Mouse (Mus musculus) neural tube, embryonic 10.5 days (tissue): ENCODE results near the gene Npdc1.
"Not testable (repeated sequence)": the region's sequence is repeated elsewhere in the genome, so short reads cannot be mapped to it uniquely, and the experiment has no call there.

Experiments used
- DNase-seq: peaks from one replicate; pipeline ENCODE4 v3.0.0-alpha.2; 2017; ENCODE audit warnings: low spot score; ENCODE audit errors: extremely low spot score

The Npdc1 gene

DNA sequence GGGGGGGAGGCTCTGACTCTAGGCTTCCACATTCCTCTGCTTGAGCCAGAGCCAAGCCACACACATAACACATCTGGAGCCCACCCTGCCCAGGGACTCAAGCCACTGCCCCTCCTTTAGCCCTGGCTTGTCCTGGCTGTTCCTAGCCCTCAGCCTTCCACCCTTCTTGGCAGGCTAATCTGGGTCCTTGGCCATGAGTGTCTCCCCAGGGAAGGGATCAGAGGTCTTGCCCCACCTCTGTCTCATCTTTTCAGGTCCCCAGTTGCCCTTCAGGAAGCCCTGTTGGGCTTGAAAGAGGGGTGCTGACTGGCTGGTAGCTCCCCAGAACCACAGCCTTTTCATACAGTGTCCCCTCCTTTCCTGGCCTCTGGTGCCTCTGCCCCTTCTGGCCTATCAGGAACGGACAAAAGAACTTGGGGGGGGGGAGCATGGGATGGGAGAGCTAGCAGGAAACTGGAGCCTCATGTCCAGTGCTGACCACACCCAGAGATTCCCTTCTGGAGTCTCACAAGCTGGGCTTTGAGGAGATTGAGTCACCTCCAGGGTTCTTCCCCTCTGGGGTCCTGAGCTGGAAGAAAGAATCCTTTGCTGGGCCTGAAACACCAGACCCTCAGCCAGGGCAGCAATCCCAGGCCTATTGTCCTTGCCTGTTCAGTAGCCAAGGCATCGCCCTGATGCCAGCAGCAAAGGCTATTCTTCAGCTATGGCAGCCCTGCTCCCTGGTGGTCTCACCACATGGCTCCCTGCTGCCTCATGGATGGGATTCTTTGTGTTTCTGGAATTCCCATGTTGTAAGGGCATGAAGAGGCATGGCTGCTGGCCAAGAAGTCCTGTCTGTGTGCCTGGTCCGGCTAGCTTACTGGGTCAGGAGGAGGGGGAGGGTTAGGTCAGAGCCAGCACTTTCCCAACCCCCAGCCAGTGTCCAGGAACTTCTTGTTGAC, 4.6 kb upstream of the Npdc1 start:
- DNase-seq: no peak

DNA sequence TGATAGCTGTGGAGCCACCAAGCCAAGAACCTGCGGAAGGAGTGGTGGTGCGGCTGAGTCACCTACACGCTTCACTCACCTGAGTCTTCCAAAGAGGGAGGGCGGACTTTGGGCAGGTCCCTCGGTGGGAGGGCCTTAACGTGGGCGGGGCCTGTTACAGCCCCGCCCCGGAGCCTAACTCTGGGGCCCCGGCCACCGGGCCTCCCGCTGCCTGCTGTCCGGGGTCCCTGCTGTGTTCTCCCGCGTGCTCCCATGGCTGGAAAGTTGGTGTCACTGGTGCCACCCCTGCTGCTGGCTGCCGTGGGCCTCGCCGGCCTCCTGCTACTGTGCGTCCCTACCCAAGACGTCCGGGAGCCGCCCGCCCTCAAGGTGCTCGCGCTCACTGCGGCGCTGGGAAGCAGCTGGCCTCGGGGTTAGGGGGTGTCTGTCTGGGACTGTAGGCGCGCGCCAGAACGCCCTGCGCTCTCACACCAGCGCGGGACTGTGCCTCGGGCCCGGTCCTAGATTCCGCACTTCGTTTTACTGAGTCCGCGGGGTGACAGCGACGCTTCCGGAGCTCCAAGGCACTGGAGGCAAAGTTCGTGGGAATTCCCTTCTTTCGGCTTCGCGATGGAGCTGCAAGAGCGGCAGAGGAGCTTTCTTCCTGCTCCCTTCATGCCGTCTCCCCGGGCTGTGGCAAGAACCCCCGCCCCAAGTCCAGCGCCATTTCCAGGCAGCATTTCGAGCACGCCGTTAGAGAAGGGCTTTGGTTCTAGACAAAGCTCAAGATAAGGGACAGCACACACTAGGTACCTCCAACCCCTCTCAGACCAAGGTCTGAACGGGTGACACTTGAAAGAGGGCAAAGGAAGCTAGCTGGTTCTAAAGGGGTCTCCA, 3.2 kb upstream of the Npdc1 start, which contains the start of gene Entpd2:
TSS of gene Entpd2 (plus strand) at position 154 of the 876 bp plus-strand sequence.
- peak; percentile 39 for DNase-seq

- DNase-seq: no peak
Measured at GRCm38 (mm10) chr2:25396597-25396983, 2.6 kb upstream of the Npdc1 start.

DNA sequence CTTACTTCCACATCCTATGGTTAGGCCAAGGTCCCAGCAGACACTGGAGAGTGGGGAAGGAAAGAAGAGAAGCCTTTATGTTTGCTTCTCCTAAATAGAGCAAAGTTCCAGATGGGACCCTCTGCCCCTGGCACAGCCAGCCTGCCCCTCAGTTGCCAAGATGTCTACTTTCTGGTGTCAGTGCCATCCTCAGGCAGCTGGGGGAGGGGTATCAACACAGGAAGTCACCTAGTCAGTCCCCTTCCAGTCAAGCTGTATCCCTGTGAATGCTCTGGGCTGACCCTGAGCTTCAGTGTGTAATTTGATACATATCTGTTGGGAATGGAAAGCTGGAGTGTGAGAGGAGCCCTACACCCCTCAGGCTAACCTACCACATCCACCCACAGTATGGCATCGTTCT, 2.1 kb upstream of the Npdc1 start:
- DNase-seq: no peak

GRCm38 (mm10) chr2:25398065-25398464, 1.1 kb upstream of the Npdc1 start:
- no peak for DNase-seq

GRCm38 (mm10) chr2:25400291-25400690, 1.1 kb downstream of the Npdc1 start:
- no peak for DNase-seq

GRCm38 (mm10) chr2:25400764-25401163, 1.6 kb downstream of the Npdc1 start:
- DNase-seq: no peak

GRCm38 (mm10) chr2:25402377-25402971, 3.3 kb downstream of the Npdc1 start:
- DNase-seq: peak; percentile 85

DNA sequence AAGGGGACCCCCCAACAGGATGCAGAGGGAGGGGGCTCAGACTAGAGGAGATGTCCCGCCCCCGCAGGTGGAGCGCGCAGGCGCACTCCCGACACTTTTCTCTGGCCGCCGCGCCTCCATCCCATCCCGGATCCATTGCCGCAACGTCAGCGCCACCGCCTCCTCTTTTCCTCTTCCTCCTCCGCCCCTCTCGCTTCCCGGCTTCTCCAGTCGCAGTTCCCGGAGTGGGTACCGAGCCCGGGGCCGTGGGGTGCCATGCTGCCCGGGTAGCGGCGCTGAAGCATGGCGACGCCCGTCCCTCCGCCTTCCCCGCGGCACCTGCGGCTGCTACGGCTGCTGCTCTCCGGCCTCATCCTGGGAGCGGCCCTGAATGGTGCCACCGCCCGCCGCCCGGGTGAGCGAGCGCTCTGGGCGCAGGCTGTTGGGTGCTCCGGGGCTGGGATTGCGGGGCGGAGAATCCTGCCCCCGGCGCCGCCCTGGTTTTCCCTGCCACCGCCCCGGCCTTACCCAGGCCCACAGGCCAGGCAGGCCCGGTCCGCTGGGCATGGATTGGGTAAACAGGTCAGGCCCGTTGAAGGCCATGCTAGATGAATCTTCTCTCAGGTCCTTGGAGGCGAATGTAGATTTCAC, 3.9 kb downstream of the Npdc1 start:
- DNase-seq: peak; percentile 67

- DNase-seq: no peak
Measured at GRCm38 (mm10) chr2:25403994-25404393, 4.8 kb downstream of the Npdc1 start.

GRCm38 (mm10) chr2:25408908-25409307, 9.8 kb downstream of the Npdc1 start:
- no peak for DNase-seq

DNA sequence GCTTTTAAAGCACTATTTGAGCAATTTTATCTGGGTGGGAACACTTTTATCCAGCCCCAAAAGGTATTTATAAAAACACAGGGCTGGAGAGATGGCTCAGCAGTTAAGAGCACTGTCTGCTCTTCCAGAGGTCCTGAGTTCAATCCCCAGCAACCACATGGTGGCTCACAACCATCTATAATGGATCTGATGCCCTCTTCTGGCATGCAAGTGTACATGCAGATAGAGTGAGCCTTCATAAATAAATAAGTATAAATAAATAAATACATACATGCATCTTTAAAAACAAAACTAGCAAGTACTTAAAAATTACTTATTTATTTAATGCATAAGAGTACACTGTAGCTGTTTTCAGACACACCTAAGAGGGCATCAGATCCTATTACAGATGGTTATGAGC, 14.3 kb downstream of the Npdc1 start:
- DNase-seq: not testable (repeated sequence)

GRCm38 (mm10) chr2:25417426-25417825, 18.3 kb downstream of the Npdc1 start:
- DNase-seq: no peak

- peak; percentile 46 for DNase-seq
Measured at GRCm38 (mm10) chr2:25421896-25422295, 22.7 kb downstream of the Npdc1 start.

DNA sequence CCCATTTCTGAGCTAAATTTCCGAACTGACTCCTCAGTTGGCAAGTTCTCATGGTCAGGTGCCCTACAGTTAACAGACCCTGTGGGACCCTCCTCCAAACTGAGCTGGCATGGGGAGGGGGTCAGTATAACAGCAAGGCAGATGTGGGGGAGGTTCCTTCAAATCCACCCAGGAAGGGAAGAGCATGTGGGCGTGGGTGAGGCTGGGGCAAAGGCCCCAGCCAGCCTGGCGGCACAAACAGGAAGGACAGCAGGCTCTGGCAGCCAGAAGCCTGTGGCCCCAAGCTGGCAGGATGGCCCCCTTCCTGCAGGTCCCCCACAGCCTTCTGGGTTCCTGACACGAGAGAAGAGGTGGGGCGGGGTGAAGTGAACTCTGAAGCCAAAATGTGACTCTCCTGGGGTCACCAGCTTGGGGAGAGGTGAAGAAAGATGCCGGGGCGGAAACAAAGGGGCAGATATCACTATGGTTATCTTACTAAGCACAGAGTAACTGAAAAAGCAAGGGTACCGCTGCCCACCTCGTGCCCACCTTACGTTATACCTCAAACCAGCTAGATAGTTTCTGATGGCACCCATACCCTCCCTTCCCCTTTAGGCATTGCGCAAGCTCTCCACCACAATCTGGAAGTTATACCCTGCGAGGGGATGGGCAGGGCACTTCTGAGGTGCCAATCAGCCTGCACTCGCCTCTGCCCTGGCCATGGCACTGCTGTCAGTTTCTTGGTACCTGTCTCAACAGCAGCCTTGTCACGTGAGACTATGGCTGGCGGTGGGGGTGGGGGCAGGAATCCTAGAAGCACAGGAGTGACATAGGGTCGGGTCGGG, 23.6 kb downstream of the Npdc1 start, which contains the start of gene Fut7:
TSS of gene Fut7 (plus strand) at position 681 of the 824 bp plus-strand sequence.
- DNase-seq: no peak

GRCm38 (mm10) chr2:25423626-25424025, 24.5 kb downstream of the Npdc1 start:
- no peak for DNase-seq

DNA sequence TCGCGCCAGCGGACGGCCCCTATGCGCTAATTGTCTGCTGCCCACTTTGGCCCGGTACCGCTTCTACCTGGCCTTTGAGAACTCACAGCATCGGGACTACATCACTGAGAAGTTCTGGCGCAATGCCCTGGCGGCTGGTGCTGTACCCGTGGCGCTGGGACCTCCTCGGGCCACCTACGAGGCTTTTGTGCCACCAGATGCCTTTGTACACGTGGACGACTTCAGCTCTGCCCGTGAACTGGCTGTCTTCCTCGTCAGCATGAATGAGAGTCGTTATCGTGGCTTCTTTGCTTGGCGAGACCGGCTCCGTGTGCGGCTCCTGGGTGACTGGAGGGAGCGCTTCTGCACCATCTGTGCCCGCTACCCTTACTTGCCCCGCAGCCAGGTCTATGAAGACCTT, 26.3 kb downstream of the Npdc1 start:
- DNase-seq: no peak

DNA sequence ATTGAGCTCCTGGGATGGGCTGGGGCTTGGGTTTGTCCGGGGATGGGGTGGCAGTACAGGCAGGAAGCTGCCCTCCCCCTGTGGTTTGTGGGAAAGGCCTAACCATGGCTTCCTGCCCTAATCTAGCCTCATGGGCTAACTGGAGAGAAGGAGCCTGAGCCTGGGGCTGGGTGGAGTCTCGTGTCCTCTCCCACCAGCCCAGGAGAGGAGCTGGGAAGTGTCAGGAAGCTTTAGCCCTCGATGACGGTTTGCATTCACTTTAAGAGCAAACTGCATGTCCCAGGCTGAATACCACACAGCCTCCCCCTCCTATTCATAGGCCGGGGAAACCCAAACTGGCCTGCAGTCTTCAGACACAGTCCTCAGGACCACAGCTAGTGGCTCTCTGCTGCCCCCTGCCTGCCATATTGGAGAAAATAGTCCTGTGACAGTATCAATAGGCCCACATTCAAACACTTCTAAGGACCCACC, 27.6 kb downstream of the Npdc1 start:
- peak; percentile 77 for DNase-seq

- DNase-seq: no peak
Measured at GRCm38 (mm10) chr2:25427256-25427655, 28.1 kb downstream of the Npdc1 start.
